Mouse (Mus musculus) adrenal gland, postnatal 4 days (tissue): ENCODE data around the gene Ccdc159. TPM values are rescaled to one million over a fixed set of nuclear protein-coding genes. Genes with fewer than 3 reads are reported as not detected.

Experiments used
- DNase-seq, 2 experiments: peaks; one replicate each; pipeline ENCODE4 v3.0.0; 2021 to 2022; ENCODE audit warnings: low spot score in 2 of 2, mixed read lengths in 2 of 2
- total RNA-seq, 2 experiments: library from RNA; stranded (reverse); gene quantifications; 2 replicates each; pipeline ENCODE4 v1.2.3; 2021

The Ccdc159 gene
- total RNA-seq, 2 experiments from 2014 or later, result 13.3 to 14.2 TPM

GRCm38 (mm10) chr9:21932445-21933137 lies 5.3 kb downstream of the Ccdc159 start:
- DNase-seq, result no peak

- DNase-seq, result no peak
These were observed 6.8 kb downstream of the Ccdc159 start for GRCm38 (mm10) chr9:21934021-21934420.

GRCm38 (mm10) chr9:21935466-21936131 lies 8.3 kb downstream of the Ccdc159 start:
- no peak for DNase-seq

GRCm38 (mm10) chr9:21936692-21937570 lies 9.7 kb downstream of the Ccdc159 start, which contains the start of gene Plppr2:
Gene Plppr2 (plus strand): TSS chr9:21937033.
- DNase-seq, result peak; percentile 87 to 98

GRCm38 (mm10) chr9:21937711-21938175 lies 10.5 kb downstream of the Ccdc159 start:
- DNase-seq, result no peak

- no peak for DNase-seq
These were observed 11.1 kb downstream of the Ccdc159 start for GRCm38 (mm10) chr9:21938234-21938855.

- DNase-seq, result no peak
These were observed 15.8 kb downstream of the Ccdc159 start for GRCm38 (mm10) chr9:21943046-21943445.

- DNase-seq, result no peak
These were observed 16.4 kb downstream of the Ccdc159 start for GRCm38 (mm10) chr9:21943638-21944037.

GRCm38 (mm10) chr9:21944267-21944666 lies 17.0 kb downstream of the Ccdc159 start:
- DNase-seq, result no peak

GRCm38 (mm10) chr9:21947540-21948130 lies 20.4 kb downstream of the Ccdc159 start:
- no peak for DNase-seq

GRCm38 (mm10) chr9:21948146-21948545 lies 20.9 kb downstream of the Ccdc159 start:
- DNase-seq, result no peak

GRCm38 (mm10) chr9:21948790-21949189 lies 21.5 kb downstream of the Ccdc159 start:
- DNase-seq, result no peak

- DNase-seq, result peak; percentile 53 to 61
These were observed 23.1 kb downstream of the Ccdc159 start for GRCm38 (mm10) chr9:21950322-21950721.

GRCm38 (mm10) chr9:21951977-21952376 lies 24.7 kb downstream of the Ccdc159 start:
- DNase-seq, result no peak

- DNase-seq, result no peak
These were observed 26.3 kb downstream of the Ccdc159 start for GRCm38 (mm10) chr9:21953600-21953999.

GRCm38 (mm10) chr9:21954635-21955034 lies 27.4 kb downstream of the Ccdc159 start:
- no peak for DNase-seq

GRCm38 (mm10) chr9:21955225-21955569 lies 27.9 kb downstream of the Ccdc159 start:
- DNase-seq, result no peak

GRCm38 (mm10) chr9:21955570-21956281 lies 28.5 kb downstream of the Ccdc159 start, which contains the start of gene Swsap1:
Gene Swsap1 (plus strand): TSS chr9:21955755.
- peak; percentile 86 to 96 for DNase-seq

GRCm38 (mm10) chr9:21958372-21958771 lies 31.1 kb downstream of the Ccdc159 start:
- no peak for DNase-seq

- no peak for DNase-seq
These were observed 32.0 kb downstream of the Ccdc159 start for GRCm38 (mm10) chr9:21959244-21959643.
